Mouse (Mus musculus) layer of hippocampus, postnatal 10 days (tissue): ENCODE results near the gene Ap4m1. TPM values are rescaled to one million over a fixed set of nuclear protein-coding genes. Genes with fewer than 3 reads are reported as not detected.

ENCODE experiments used
- DNase-seq, 2 experiments: peaks; one replicate each; pipeline ENCODE4 v3.0.0; 2021; ENCODE audit warnings: low spot score in 2 of 2
- long read RNA-seq: library from polyadenylated mRNA; stranded (forward); transcript quantifications from one replicate; pipeline ENCODE4 v2.0.0, GENCODE M21; 2023
- total RNA-seq, 2 experiments: library from RNA; stranded (reverse); gene quantifications; 2 replicates each; pipeline ENCODE4 v1.2.3; 2021

Gene Ap4m1
- total RNA-seq: 10 to 100 TPM; 25.9 to 26.5 TPM
- long read RNA-seq, partial matches to known transcripts: 1 of 8 reads
- long read RNA-seq, other reads (novel, unspliced or antisense): 5 of 8 reads

DNA sequence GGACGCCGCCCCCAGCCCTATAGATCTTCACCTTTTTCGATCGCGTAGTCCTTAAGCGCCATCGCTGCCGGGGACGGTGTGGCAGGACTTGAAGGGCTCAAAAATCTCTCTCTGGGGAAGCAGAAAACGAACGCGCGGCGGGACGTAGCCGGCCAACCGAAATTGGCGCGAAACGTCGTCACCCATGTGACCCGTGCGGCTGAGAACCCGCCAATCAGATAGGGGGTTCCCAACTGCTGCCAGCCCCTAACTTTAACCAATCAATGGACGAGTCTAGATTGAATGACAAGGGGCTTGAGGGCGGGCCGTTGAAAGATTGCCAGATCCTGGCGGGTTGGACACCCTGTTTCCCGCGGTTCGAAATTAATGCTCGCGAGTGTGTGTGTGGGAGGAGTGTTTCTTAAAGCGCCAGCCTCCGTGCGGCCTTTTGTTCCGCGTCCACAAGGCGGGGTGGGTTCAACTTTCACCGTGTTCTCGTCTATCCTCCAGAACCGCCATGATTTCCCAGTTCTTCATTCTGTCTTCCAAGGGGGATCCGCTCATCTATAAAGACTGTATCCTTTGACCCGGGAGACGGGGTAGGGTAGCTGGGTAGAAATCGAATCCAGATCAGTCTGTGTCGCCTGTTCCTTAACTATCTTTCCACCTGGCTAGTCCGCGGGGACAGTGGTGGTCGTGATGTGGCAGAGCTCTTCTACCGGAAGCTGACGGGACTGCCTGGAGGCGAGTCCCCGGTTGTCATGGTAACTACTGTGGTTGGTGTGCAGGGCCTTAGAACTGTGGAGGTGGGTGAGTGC, at the start of gene Ap4m1, which contains the start of gene Mcm7:
Gene Ap4m1 (plus strand): TSS at position 308 of the 797 bp plus-strand sequence.
Gene Mcm7 (minus strand): TSS at position 728 of the 797 bp plus-strand sequence.
- DNase-seq: peak; percentile 99

DNA sequence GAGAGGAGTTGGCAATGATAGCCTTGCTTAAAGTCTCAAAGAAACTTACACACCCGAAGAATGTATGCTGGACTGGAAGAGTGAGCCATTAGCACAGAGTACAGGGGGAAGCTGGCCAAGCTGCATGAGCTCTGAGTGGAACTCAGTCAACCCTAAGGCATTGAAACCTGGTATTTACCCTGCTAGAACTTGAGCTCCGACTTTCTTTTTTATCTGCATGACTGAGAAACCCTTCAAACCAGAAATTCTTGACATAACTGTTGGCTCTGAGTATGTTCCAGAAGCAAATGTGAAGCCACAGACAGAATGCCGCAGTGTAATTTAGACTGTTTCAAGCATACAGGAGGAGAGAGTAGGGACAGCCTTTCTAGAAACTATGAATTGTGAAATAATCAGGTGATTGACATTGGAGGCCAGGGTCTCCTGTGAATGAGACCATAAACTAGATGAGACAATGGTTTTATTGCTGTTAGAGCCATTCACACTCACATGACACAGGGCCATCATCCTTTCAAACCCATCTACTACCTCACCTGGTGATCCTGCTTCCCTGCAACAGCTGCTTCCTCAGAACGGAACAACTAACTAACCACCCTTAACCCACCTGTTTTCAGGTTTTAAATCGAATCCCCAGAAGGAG, 39.3 kb upstream of the Ap4m1 start:
- DNase-seq: no peak

- no peak for DNase-seq
Observed at GRCm38 (mm10) chr5:138137257-138137656, 34.5 kb upstream of the Ap4m1 start.

DNA sequence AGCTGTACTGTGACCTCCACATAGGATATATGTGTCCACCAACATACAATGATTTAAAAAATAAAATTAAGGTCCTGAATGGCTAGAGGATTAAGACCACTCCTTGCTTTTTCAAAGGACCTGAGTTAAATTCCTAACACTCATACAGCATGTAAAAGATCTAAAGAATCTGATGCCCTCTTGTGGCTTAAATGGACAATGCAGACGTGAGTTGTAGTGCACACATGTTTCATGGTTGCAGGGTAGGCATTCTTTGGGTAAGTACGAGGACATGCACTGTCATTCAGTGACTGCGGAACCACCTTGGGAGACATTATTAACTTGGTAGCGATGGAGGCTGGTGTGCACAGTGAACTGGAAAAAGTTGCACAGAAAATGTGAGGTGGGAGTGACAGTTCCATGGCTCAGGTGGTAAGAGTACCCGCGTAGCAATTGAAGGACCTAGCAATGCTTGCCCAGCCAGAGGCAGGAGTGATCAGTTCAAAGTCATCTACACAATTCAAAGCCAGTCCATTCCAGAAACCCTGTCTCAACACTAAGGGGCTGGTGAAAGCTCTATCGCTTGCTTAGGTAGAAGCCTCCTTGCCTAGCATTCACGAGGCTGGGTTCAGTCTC, 33.8 kb upstream of the Ap4m1 start:
- peak in 1 of 2 experiments; percentile 34 for DNase-seq

- no peak for DNase-seq
Observed at GRCm38 (mm10) chr5:138138585-138138984, 33.2 kb upstream of the Ap4m1 start.

DNA sequence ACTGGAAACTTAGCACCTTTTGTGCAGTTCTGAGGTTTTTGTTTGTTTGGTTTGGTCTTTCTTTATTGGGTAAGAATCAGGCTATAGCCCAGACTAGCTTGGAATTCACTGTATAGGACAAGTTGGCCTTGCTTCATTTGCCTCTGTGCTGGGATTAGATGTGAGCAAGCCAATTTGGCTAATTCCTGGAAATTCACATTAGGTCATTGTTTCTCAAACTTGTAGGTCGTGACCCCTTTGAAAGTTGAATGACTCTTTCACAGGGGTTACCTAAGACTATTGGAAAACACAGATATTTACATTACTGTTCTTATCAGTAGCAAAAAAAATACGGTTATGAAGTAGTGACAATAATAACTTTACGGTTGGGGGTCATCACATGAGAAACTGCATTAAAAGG, 17.4 kb upstream of the Ap4m1 start:
- DNase-seq: no peak

DNA sequence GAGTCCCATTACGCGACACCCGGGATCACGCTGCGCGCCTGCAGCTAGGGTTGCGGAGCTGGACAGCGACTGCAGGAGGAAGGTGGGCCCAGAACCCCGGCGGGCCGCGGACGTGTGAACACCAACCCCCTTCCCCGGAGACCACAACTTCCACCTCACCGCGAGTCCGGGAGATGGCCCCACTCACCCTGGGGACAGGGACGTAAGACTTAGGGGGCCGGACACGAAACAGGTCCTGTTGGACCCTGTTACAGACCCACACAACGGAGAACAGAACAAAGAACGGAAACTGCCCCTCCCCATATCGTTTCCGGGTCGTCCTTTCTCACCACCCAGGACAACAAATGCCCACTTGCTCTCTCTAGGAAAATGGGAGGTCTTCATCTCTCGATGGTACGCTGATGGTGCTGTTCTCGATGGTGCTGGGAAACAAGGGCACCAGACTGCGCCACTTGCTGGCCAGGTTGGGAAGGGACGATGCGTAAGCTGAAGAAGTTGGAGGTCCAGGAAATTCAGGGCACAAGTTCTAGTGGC, 16.3 kb upstream of the Ap4m1 start, which contains the start of gene Zfp113:
Gene Zfp113 (minus strand): TSS at position 302 of the 534 bp plus-strand sequence.
- peak; percentile 82 to 89 for DNase-seq

GRCm38 (mm10) chr5:138160224-138160762, 11.5 kb upstream of the Ap4m1 start:
- no peak for DNase-seq

- peak; percentile 95 to 96 for DNase-seq
Observed at GRCm38 (mm10) chr5:138160842-138161665, 10.7 kb upstream of the Ap4m1 start, which contains the start of gene Cops6. TSS of gene Cops6 (plus strand) at chr5:138161071.

GRCm38 (mm10) chr5:138163046-138163445, 8.8 kb upstream of the Ap4m1 start:
- no peak for DNase-seq

DNA sequence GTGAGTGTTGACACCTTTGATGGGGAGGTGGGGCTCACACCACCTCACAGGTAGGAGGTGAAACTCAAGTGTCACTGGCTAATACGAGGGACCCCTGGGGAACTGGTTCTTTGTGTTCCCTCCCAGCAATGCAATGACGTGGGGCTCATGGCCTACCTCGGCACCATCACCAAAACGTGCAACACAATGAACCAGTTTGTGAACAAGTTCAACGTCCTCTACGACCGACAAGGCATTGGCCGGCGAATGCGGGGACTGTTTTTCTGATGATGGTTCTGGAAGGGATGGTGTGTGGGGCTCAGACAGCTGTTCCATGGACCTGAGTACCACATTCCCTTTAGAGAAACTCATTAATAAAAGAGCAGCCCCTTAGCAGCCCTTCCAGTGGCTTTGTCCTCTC, 8.2 kb upstream of the Ap4m1 start:
- no peak for DNase-seq

GRCm38 (mm10) chr5:138165594-138165993, 6.2 kb upstream of the Ap4m1 start:
- DNase-seq: no peak

- DNase-seq: peak; percentile 97 to 98
Observed at GRCm38 (mm10) chr5:138170936-138171561, 753 bp upstream of the Ap4m1 start.

DNA sequence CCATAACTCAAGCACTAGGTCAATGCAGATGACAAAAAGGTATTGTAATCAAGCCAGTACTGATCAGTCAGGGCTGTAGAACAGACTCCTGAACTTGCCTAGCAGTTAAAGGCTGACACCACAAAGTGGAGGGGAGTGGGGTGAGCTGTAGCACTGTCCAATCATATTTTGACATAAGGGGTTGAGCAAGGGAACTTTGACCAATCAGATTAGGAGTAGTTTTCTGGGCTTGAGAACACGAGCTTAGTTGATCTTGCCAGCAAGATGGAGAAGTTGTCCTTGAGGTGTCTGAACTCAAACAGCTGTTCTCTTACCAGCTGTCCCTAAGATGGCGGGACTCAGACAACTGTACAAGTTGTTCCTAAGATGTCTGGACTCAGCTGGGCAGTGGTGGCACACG, 1.4 kb downstream of the Ap4m1 start:
- DNase-seq: no peak

DNA sequence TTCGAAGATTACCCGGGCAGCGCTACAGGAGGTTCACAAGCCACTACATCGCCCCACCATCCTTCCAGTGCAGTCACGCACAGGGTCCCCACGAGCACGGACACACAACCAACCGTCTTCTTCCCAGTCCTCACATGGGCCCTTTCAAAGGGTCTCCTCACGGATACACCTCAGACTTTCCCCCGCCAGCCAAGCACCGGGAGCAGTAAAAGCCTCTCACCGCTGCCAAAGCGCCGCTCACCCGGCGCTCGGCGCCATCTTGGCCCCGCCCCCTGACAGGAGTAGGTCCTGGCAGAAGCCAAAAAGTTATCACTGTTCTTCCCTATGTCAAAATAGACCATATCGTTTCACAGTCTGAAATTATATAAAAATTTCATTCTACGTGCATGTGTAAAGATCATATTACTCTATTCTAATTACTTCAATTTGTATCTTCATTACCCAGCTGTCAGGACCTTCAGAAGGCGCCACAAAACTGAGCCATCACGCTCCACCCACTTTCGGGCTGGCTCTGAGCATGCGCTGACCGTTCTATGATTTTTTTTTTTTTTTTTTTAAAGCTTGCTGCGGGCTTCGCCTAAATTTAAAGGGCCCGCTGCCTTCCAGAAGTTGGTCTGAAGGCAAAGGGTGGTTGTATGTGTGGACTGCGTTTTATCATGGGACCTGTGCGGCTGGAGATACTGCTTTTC, 15.3 kb downstream of the Ap4m1 start, which contains the start of the genes Taf6 and Cnpy4:
Gene Taf6 (minus strand): TSS at position 502 of the 689 bp plus-strand sequence.
Gene Cnpy4 (plus strand): TSS at position 536 of the 689 bp plus-strand sequence.
- DNase-seq: peak; percentile 76 to 82

- peak; percentile 58 to 70 for DNase-seq
Observed at GRCm38 (mm10) chr5:138187661-138188306, 16.0 kb downstream of the Ap4m1 start.

DNA sequence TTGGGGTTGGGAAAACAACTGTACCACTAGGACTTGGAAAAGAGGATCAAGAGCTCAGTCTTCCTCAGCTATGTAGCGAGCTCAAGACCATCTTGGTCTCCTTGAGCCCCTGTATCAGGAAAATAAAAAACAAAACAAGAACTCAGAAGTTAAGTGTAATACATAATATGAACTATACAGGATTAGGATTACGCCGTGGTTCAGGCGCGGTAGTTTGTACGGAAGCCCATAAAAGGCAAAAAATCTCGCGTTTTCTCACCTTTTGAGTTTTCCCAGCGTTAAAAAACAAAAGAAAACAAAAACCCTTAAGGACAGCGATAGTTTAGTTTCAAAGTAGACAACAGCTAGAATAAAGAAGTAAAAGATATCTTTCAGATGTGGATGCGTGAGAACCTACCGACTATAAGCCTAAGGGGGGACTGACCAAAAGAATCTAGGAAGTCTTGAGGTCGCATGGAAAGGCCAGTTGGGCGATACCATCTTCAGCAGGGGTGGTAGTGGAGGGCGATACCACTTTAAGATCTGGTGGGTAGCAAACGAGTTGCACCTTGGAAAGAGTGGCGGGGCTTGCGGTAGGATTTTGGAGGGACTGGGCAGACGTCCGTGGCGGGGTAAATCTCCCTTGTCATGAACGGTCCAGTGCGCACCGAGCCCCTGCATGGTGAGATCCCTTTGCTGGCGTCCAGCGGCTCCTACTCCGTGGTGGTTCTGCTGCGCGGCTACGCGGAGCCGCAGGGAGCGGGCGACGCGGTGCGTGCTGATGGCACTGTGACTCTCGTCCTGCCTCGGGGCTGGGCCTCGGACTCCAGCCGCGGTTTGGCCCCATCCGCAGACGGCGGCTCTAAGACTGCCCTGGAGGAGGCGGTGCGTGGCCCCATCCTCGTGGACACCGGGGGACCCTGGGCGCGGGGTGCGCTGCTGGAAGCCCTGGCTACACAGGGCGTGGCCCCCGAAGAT, 22.2 kb downstream of the Ap4m1 start, which contains the start of gene Mblac1:
Gene Mblac1 (plus strand): TSS at position 544 of the 957 bp plus-strand sequence.
- peak; percentile 82 to 88 for DNase-seq
